Mouse (Mus musculus) C2C12 (cell line): Measurements from ENCODE around the gene Cbx7.

Experiments used
- CTCF ChIP-seq: IDR thresholded peaks from one replicate; pipeline ENCODE4 v1.5.1; 2011; ENCODE audit not compliant: control insufficient read depth, insufficient read depth, insufficient read length
- MAX ChIP-seq: IDR thresholded peaks from one replicate; pipeline ENCODE4 v1.6.1; 2011; ENCODE audit warnings: mild to moderate bottlenecking, control low read depth
- USF1 ChIP-seq: IDR thresholded peaks from one replicate; pipeline ENCODE4 v1.6.1; 2011; ENCODE audit warnings: low read depth, mild to moderate bottlenecking, control low read depth, moderate library complexity

DNA sequence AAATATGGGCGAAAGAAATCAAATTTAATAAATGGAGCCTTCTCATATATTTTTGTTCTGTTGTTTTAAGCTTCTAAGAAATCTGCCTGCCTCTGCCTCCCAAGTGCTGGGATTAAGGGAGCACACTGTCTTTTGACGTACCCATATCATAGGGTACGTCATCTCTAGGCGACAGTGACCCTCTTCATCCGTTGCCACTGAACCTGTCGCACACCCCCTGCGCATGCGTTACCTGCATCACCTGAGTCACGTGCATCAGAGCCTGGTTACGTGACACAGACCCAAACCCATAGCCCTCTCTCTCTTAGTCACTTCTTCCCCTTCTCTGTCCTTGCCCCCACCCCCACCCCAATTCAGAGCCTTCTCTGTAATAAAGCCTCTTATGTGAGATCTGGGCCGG is 1.3 kb upstream of the Cbx7 start:
- TF ChIP-seq CTCF (no peak), MAX (no peak), USF1 (no peak)
